Mouse (Mus musculus) G1E (cell line): ENCODE measurements around the gene Commd1.

Source experiments
- CTCF ChIP-seq: IDR thresholded peaks from 2 replicates; pipeline ENCODE4 v1.5.1; 2012; ENCODE audit warnings: low read depth, low read length, inconsistent platforms, mixed read lengths
- GATA1 ChIP-seq: IDR thresholded peaks from 2 replicates; pipeline ENCODE4 v1.6.1; 2012; ENCODE audit warnings: borderline replicate concordance, low read length, inconsistent platforms, mixed read lengths
- GATA2 ChIP-seq: IDR thresholded peaks from 2 replicates; pipeline ENCODE4 v1.6.1; 2012; ENCODE audit warnings: low read depth, low read length, inconsistent platforms, borderline replicate concordance

- TF ChIP-seq GATA1 (no peak), CTCF (no peak), GATA2 (no peak)
Measured at GRCm38 (mm10) chr11:22865635-22866246, 116.4 kb downstream of the Commd1 start.
